Mouse (Mus musculus): ENCODE measurements around the gene Sh3rf3. TPM values are rescaled to one million over a fixed set of nuclear protein-coding genes. Genes with fewer than 3 reads are reported as not detected.

Sh3rf3 gene
- polyA plus RNA-seq, 1 experiment from 2014 or later = 0.84 TPM

DNA sequence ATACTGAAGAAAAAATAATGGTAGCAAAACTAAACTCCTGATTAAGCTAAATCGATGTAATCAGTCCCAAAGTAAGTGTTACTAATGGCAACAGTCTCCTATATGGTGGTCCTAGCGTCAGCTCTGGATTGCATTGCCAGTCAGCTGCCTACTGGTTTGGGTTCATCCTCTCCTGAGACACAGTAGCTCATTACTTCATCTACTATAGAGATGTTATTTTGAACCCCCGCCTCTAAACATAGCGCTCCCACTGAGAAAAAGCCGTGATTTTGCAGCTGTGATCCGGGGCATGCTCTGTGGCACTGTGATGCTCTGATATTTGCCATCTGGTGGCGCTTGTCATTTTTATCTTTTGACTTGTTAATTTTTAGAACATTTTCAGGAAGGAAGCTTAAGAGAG, 198.3 kb downstream of the Sh3rf3 start:
- Histone ChIP-seq H3K4me3 (ENCODE audit: low read depth, low read length) (no peak overlapping the region), H3K27ac (ENCODE audit: low read depth) (no peak overlapping the region), H3K4me1 (replicated peaks; ENCODE audit: control insufficient read depth, insufficient read depth, low read length) (no peaks in the 10 kb centered on the region), H3K4me2 (ENCODE audit: low read length) (no peak overlapping the region), H3K9ac (ENCODE audit: low read length) (no peak overlapping the region), H3K27me3 (replicated peaks; ENCODE audit: control insufficient read depth, insufficient read depth, low read length) (no peaks in the 10 kb centered on the region), H3K36me3 (ENCODE audit: control insufficient read depth, insufficient read depth, low read length) (no peaks in the 10 kb centered on the region), H3K9me3 (ENCODE audit: control insufficient read depth, low read length) (no peaks in the 10 kb centered on the region)
- ATAC-seq (replicated peaks; ENCODE audit: low FRiP score, low TSS enrichment, low read depth) (no peak), DNase-seq (ENCODE audit: low spot score) (no peak)
- 86% methylated on average over 7 of the region's 7 CpGs for WGBS

DNA sequence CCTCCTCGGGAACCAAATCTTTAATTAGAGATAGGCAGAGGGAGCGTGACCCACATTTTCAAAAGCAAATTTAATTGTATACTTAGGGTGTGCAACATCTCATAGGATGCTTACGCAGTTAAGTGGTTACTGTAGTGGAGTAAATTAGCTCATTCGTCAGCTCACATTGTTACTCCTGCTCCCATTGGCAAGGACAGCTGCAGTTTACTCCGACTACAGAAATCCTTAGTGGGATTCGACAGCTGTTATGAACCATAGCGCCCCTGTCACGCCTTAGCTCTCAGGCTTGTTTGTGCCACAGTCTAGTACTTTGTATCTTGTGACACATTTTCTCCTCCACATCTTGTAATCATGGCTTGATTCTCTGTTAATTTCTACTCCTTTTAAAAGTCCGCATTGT, 200.5 kb downstream of the Sh3rf3 start:
- no peak for DNase-seq (ENCODE audit: low spot score)
- Histone ChIP-seq H3K27me3 (replicated peaks; ENCODE audit: control insufficient read depth, insufficient read depth, low read length) (no peaks in the 10 kb centered on the region), H3K4me1 (replicated peaks; ENCODE audit: control insufficient read depth, insufficient read depth, low read length) (no peaks in the 10 kb centered on the region), H3K4me3 (ENCODE audit: low read depth, low read length) (no peak overlapping the region), H3K4me2 (ENCODE audit: low read length) (no peak overlapping the region), H3K9me3 (ENCODE audit: control insufficient read depth, low read length) (peaks cover 3% of the 10 kb centered on the region; the same call in 1 of the 2 replicates), H3K9ac (ENCODE audit: low read length) (no peak overlapping the region), H3K36me3 (ENCODE audit: control insufficient read depth, insufficient read depth, low read length) (no peaks in the 10 kb centered on the region), H3K27ac (ENCODE audit: low read depth) (no peak overlapping the region)
- 86% methylated on average over 9 of the region's 9 CpGs for WGBS
- ATAC-seq (replicated peaks; ENCODE audit: low FRiP score, low TSS enrichment, low read depth) = no peak

DNA sequence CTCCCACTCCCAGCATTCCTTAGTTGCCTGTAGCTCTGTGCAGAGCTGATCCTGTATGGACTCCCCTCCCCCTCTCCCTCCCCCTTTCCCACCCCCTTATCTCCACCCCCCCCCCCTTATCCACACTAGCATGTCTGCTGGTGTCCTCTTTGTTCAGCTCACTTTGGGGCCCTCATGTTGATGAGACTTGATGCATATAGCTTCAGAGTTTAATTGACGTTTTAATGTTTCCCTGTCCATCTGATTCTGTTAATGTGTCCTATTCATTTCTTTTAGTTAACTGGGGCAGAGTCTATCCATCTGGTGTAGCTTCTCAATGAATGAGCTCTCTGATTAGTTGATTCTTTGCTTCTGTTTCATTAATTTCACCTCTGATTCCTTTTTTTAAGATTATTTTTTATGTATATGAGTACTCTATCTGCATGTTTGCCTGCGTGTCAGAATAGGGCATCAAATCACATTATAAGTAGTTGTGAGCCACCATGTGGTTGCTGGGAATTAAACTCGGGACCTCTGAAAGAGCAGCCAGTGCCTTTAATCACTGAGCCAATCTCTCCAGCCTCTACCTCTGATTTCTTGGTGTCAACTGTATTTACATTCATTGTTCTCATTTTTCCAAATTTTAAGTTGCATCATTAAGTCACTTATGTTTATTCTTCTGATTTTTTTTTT, 206.3 kb downstream of the Sh3rf3 start:
- no peaks in the 10 kb centered on the region for H3K4me1 ChIP-seq (replicated peaks; ENCODE audit: control insufficient read depth, insufficient read depth, low read length)
- no peaks in the 10 kb centered on the region for H3K36me3 ChIP-seq (ENCODE audit: control insufficient read depth, insufficient read depth, low read length)
- no peak overlapping the region for H3K4me3 ChIP-seq (ENCODE audit: low read depth, low read length)
- H3K27me3 ChIP-seq (replicated peaks; ENCODE audit: control insufficient read depth, insufficient read depth, low read length) = no peaks in the 10 kb centered on the region
- no peak overlapping the region for H3K27ac ChIP-seq (ENCODE audit: low read depth)
- no peak overlapping the region for H3K9ac ChIP-seq (ENCODE audit: low read length)
- DNase-seq (ENCODE audit: low spot score) = no peak
- no peak for ATAC-seq (replicated peaks; ENCODE audit: low FRiP score, low TSS enrichment, low read depth)
- peaks cover 3% of the 10 kb centered on the region; the same call in 1 of the 2 replicates for H3K9me3 ChIP-seq (ENCODE audit: control insufficient read depth, low read length)
- H3K4me2 ChIP-seq (ENCODE audit: low read length) = no peak overlapping the region
- 52% methylated on average over 3 of the region's 3 CpGs for WGBS

DNA sequence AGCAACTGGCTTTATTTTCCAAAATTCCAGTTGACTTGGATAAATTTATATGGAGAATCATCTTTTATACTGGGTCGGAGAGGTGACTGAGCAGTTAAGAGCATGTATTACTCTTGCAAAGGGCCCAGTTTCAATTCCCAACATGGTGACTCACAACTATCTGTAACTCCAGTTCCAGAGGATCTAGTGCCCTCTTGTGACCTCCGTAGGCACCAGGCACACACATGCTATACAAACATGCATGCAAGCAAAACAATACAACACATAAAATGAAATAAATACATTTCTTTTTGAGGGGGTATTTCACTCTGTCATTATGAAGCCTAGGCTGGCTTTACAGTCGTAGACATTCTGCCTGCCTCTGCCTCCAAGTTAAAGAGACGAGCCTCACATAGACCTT, 237.3 kb downstream of the Sh3rf3 start:
- H3K27ac ChIP-seq (ENCODE audit: low read depth) = no peak overlapping the region
- DNase-seq (ENCODE audit: low spot score) (no peak), ATAC-seq (replicated peaks; ENCODE audit: low FRiP score, low TSS enrichment, low read depth) (no peak)
- H3K4me1 ChIP-seq (replicated peaks; ENCODE audit: control insufficient read depth, insufficient read depth, low read length) = no peaks in the 10 kb centered on the region
- H3K4me3 ChIP-seq (ENCODE audit: low read depth, low read length) = no peak overlapping the region
- H3K9me3 ChIP-seq (ENCODE audit: control insufficient read depth, low read length) = peaks cover 5% of the 10 kb centered on the region; the same call in 1 of the 2 replicates
- H3K9ac ChIP-seq (ENCODE audit: low read length) = no peak overlapping the region
- H3K36me3 ChIP-seq (ENCODE audit: control insufficient read depth, insufficient read depth, low read length) = no peaks in the 10 kb centered on the region
- H3K27me3 ChIP-seq (replicated peaks; ENCODE audit: control insufficient read depth, insufficient read depth, low read length) = no peaks in the 10 kb centered on the region
- no peak overlapping the region for H3K4me2 ChIP-seq (ENCODE audit: low read length)
- WGBS = 89% methylated on average over 4 of the region's 4 CpGs

DNA sequence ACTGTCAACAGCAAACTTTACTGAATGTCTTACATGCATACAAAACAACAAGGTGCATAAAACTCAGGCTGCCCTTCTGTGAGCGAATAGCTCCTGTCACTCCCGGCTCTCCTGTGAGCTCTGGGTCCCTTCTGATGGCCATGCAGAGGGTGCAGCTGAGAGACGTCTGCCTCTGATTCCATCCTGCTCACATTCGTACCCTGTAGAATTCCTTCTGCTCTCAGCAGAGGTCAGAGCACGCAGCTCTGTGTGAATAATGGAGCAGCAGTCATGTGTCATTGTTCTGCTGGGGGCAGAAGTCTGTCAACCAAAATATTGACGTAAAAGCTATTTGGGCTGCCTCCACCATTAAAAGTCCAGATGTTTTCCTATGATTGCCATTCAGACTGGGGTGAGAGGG, 243.1 kb downstream of the Sh3rf3 start:
- no peaks in the 10 kb centered on the region for H3K27me3 ChIP-seq (replicated peaks; ENCODE audit: control insufficient read depth, insufficient read depth, low read length)
- H3K4me2 ChIP-seq (ENCODE audit: low read length) = no peak overlapping the region
- no peaks in the 10 kb centered on the region for H3K9me3 ChIP-seq (ENCODE audit: control insufficient read depth, low read length)
- DNase-seq (ENCODE audit: low spot score) (no peak), ATAC-seq (replicated peaks; ENCODE audit: low FRiP score, low TSS enrichment, low read depth) (no peak)
- whole genome bisulfite sequencing = 45% methylated on average over 6 of the region's 6 CpGs
- no peaks in the 10 kb centered on the region for H3K36me3 ChIP-seq (ENCODE audit: control insufficient read depth, insufficient read depth, low read length)
- no peak overlapping the region for H3K27ac ChIP-seq (ENCODE audit: low read depth)
- no peaks in the 10 kb centered on the region for H3K4me1 ChIP-seq (replicated peaks; ENCODE audit: control insufficient read depth, insufficient read depth, low read length)
- no peak overlapping the region for H3K9ac ChIP-seq (ENCODE audit: low read length)
- no peak overlapping the region for H3K4me3 ChIP-seq (ENCODE audit: low read depth, low read length)

DNA sequence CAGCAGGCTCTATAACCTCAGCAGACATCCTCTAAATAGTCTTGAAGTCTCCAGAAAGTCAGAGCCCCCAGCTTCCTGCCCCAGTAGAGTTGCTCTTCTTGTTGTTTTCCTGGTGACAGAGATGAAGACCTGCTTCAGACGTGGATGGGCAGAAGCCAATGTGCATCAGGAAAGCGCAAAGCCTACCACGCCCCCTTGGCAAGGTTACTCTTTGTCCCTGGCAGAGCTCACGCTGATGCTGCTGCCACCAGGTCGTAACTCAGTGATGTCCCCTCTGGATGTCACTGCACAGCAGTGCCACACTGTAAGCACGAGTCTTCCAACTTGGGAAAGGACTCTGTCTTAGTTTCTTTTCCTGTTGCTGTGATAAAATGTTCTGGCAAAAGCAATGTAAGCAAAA, 253.6 kb downstream of the Sh3rf3 start:
- no peaks in the 10 kb centered on the region for H3K9me3 ChIP-seq (ENCODE audit: control insufficient read depth, low read length)
- DNase-seq (ENCODE audit: low spot score) (no peak), ATAC-seq (replicated peaks; ENCODE audit: low FRiP score, low TSS enrichment, low read depth) (no peak)
- H3K27me3 ChIP-seq (replicated peaks; ENCODE audit: control insufficient read depth, insufficient read depth, low read length) = no peaks in the 10 kb centered on the region
- no peak overlapping the region for H3K4me2 ChIP-seq (ENCODE audit: low read length)
- WGBS = 70% methylated on average over 6 of the region's 6 CpGs
- H3K27ac ChIP-seq (ENCODE audit: low read depth) = no peak overlapping the region
- no peaks in the 10 kb centered on the region for H3K4me1 ChIP-seq (replicated peaks; ENCODE audit: control insufficient read depth, insufficient read depth, low read length)
- H3K36me3 ChIP-seq (ENCODE audit: control insufficient read depth, insufficient read depth, low read length) = no peaks in the 10 kb centered on the region
- no peak overlapping the region for H3K4me3 ChIP-seq (ENCODE audit: low read depth, low read length)
- H3K9ac ChIP-seq (ENCODE audit: low read length) = no peak overlapping the region

DNA sequence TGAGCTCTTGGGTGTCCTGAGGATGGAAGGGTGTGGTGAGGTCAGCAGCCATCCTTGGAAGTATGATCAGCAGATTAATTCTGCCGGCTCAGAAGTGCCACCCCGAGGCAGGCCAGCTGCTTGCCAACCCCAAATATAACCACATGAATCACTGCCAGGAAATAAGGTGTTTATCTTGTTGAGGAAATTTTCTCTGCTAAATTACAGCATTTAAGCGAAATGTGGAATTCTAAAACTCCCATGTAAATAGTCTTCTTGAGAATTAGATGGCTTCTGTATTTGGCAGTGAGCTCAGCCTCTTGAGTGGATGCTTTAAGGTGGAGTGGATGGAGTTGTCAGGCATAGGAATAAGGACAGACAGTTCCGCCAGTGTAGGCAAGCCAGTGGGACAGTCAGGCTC, 259.7 kb downstream of the Sh3rf3 start:
- ATAC-seq (replicated peaks; ENCODE audit: low FRiP score, low TSS enrichment, low read depth) = no peak

DNA sequence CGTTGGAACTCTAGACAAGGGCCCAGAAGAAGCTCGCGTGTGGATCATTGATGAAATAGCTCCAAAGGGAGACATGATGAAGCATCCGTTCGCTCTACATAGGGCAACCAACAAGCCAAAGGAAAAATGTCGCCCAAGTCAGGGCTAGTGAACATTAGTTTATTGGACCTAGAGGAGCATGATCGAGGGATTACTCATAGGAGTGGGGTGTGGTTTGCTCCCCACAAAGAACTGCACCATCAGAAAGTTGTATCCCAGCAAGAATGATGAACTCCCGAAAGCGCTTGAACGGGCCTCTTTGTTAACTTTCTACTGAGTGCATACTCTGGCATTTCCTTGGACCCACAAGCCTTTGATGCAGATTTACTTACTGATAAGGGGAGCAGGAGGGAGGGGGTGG, 263.5 kb downstream of the Sh3rf3 start:
- no peaks in the 10 kb centered on the region for H3K36me3 ChIP-seq (ENCODE audit: control insufficient read depth, insufficient read depth, low read length)
- DNase-seq (ENCODE audit: low spot score) (no peak), ATAC-seq (replicated peaks; ENCODE audit: low FRiP score, low TSS enrichment, low read depth) (no peak)
- no peak overlapping the region for H3K4me3 ChIP-seq (ENCODE audit: low read depth, low read length)
- H3K9ac ChIP-seq (ENCODE audit: low read length) = no peak overlapping the region
- no peaks in the 10 kb centered on the region for H3K9me3 ChIP-seq (ENCODE audit: control insufficient read depth, low read length)
- no peaks in the 10 kb centered on the region for H3K27me3 ChIP-seq (replicated peaks; ENCODE audit: control insufficient read depth, insufficient read depth, low read length)
- 0 out of 2 replicates have a peak, but pooled peaks cover 6% of the 10 kb centered on the region for H3K4me1 ChIP-seq (replicated peaks; ENCODE audit: control insufficient read depth, insufficient read depth, low read length)
- H3K27ac ChIP-seq (ENCODE audit: low read depth) = no peak overlapping the region
- no peak overlapping the region for H3K4me2 ChIP-seq (ENCODE audit: low read length)
- 87% methylated on average over 10 of the region's 10 CpGs for WGBS

More for the DNA sequence above, 259.7 kb downstream of the Sh3rf3 start:
- H3K36me3 ChIP-seq (ENCODE audit: control insufficient read depth, insufficient read depth, low read length) = no peaks in the 10 kb centered on the region
- no peak for DNase-seq (ENCODE audit: low spot score)
- no peak overlapping the region for H3K4me3 ChIP-seq (ENCODE audit: low read depth, low read length)
- H3K4me1 ChIP-seq (replicated peaks; ENCODE audit: control insufficient read depth, insufficient read depth, low read length) = no peaks in the 10 kb centered on the region
- no peak overlapping the region for H3K27ac ChIP-seq (ENCODE audit: low read depth)
- no peak overlapping the region for H3K4me2 ChIP-seq (ENCODE audit: low read length)
- WGBS = 70% methylated on average over 4 of the region's 4 CpGs
- no peaks in the 10 kb centered on the region for H3K9me3 ChIP-seq (ENCODE audit: control insufficient read depth, low read length)
- no peak overlapping the region for H3K9ac ChIP-seq (ENCODE audit: low read length)
- no peaks in the 10 kb centered on the region for H3K27me3 ChIP-seq (replicated peaks; ENCODE audit: control insufficient read depth, insufficient read depth, low read length)

DNA sequence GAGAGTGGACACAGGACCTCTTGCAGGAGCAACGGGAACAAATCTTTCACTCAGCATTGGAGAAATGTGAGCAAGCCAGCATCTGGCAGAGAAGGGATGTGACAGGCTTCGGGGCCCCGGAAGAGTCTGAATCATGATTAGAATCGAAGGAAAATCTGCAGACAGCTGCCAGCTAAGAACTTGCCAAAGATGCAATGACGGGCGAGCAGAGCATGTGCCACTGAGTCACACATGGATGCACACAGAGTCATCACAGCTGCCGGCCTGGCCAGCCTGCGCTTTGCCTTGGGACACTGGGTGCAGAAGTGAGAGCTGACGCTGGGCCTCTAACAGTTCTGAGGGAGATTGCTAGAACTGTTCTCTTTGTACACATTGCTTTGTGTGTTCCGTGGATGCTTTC, 264.8 kb downstream of the Sh3rf3 start:
- Histone ChIP-seq H3K4me3 (ENCODE audit: low read depth, low read length) (no peak overlapping the region), H3K27me3 (replicated peaks; ENCODE audit: control insufficient read depth, insufficient read depth, low read length) (no peaks in the 10 kb centered on the region), H3K36me3 (ENCODE audit: control insufficient read depth, insufficient read depth, low read length) (no peaks in the 10 kb centered on the region), H3K4me1 (replicated peaks; ENCODE audit: control insufficient read depth, insufficient read depth, low read length) (0 out of 2 replicates have a peak, but pooled peaks cover 6% of the 10 kb centered on the region), H3K9ac (ENCODE audit: low read length) (no peak overlapping the region), H3K27ac (ENCODE audit: low read depth) (no peak overlapping the region), H3K4me2 (ENCODE audit: low read length) (no peak overlapping the region), H3K9me3 (ENCODE audit: control insufficient read depth, low read length) (no peaks in the 10 kb centered on the region)
- DNase-seq (ENCODE audit: low spot score) (no peak), ATAC-seq (replicated peaks; ENCODE audit: low FRiP score, low TSS enrichment, low read depth) (no peak)
- 85% methylated on average over 10 of the region's 10 CpGs for WGBS
